Mouse (Mus musculus): Measurements from ENCODE around the gene Spred2. TPM values are rescaled to one million over a fixed set of nuclear protein-coding genes. Genes with fewer than 3 reads are reported as not detected.

Spred2 gene
- polyA plus RNA-seq, 1 experiment: not detected

- Histone ChIP-seq H3K4me1 (ENCODE audit: control insufficient read depth, insufficient read depth, low read length) (peaks cover 34% of the 10 kb centered on the region), H3K4me3 (ENCODE audit: insufficient read depth, low read depth, low read length) (no peak overlapping the region), H3K27ac (ENCODE audit: insufficient read depth, low read depth, low read length) (no peak overlapping the region)
- TF ChIP-seq POLR2A (IDR thresholded peaks at IDR 0.05; ENCODE audit: insufficient read depth, low read depth, low read length): no peak
- no peak for TF ChIP-seq CTCF (IDR thresholded peaks at IDR 0.05; ENCODE audit: insufficient read depth, low read depth, low read length)
- WGBS: 79% methylated on average over 6 of the region's 6 CpGs
Measured at GRCm38 (mm10) chr11:19988631-19989030, 64.5 kb downstream of the Spred2 start.

- 94% methylated on average over 13 of the region's 13 CpGs for WGBS
- no peak for TF ChIP-seq CTCF (IDR thresholded peaks at IDR 0.05; ENCODE audit: insufficient read depth, low read depth, low read length)
- TF ChIP-seq POLR2A (IDR thresholded peaks at IDR 0.05; ENCODE audit: insufficient read depth, low read depth, low read length): no peak
- no peak overlapping the region for H3K27ac ChIP-seq (ENCODE audit: insufficient read depth, low read depth, low read length)
- no peak overlapping the region for H3K4me3 ChIP-seq (ENCODE audit: insufficient read depth, low read depth, low read length)
- peaks cover 30% of the 10 kb centered on the region for H3K4me1 ChIP-seq (ENCODE audit: control insufficient read depth, insufficient read depth, low read length)
Measured at GRCm38 (mm10) chr11:19989141-19989910, 65.2 kb downstream of the Spred2 start.

GRCm38 (mm10) chr11:19990731-19991130, 66.6 kb downstream of the Spred2 start:
- TF ChIP-seq POLR2A (IDR thresholded peaks at IDR 0.05; ENCODE audit: insufficient read depth, low read depth, low read length) (no peak), CTCF (IDR thresholded peaks at IDR 0.05; ENCODE audit: insufficient read depth, low read depth, low read length) (no peak)
- 91% methylated on average over 2 of the region's 2 CpGs for WGBS
- Histone ChIP-seq H3K4me1 (ENCODE audit: control insufficient read depth, insufficient read depth, low read length) (peaks cover 29% of the 10 kb centered on the region), H3K27ac (ENCODE audit: insufficient read depth, low read depth, low read length) (no peak overlapping the region), H3K4me3 (ENCODE audit: insufficient read depth, low read depth, low read length) (no peak overlapping the region)

- WGBS: 54% methylated on average over 12 of the region's 12 CpGs
- TF ChIP-seq CTCF (IDR thresholded peaks at IDR 0.05; ENCODE audit: insufficient read depth, low read depth, low read length): no peak
- TF ChIP-seq POLR2A (IDR thresholded peaks at IDR 0.05; ENCODE audit: insufficient read depth, low read depth, low read length): no peak
- Histone ChIP-seq H3K27ac (ENCODE audit: insufficient read depth, low read depth, low read length) (no peak overlapping the region), H3K4me1 (ENCODE audit: control insufficient read depth, insufficient read depth, low read length) (peaks cover 32% of the 10 kb centered on the region), H3K4me3 (ENCODE audit: insufficient read depth, low read depth, low read length) (no peak overlapping the region)
Measured at GRCm38 (mm10) chr11:19991303-19991976, 67.3 kb downstream of the Spred2 start.

GRCm38 (mm10) chr11:19992341-19993281, 68.4 kb downstream of the Spred2 start:
- WGBS: 83% methylated on average over 14 of the region's 15 CpGs
- H3K4me3 ChIP-seq (ENCODE audit: insufficient read depth, low read depth, low read length): no peak overlapping the region
- peaks cover 28% of the 10 kb centered on the region for H3K4me1 ChIP-seq (ENCODE audit: control insufficient read depth, insufficient read depth, low read length)
- no peak for TF ChIP-seq CTCF (IDR thresholded peaks at IDR 0.05; ENCODE audit: insufficient read depth, low read depth, low read length)
- no peak for TF ChIP-seq POLR2A (IDR thresholded peaks at IDR 0.05; ENCODE audit: insufficient read depth, low read depth, low read length)
- no peak overlapping the region for H3K27ac ChIP-seq (ENCODE audit: insufficient read depth, low read depth, low read length)

GRCm38 (mm10) chr11:19993753-19994152, 69.6 kb downstream of the Spred2 start:
- no peak for TF ChIP-seq CTCF (IDR thresholded peaks at IDR 0.05; ENCODE audit: insufficient read depth, low read depth, low read length)
- no peak for TF ChIP-seq POLR2A (IDR thresholded peaks at IDR 0.05; ENCODE audit: insufficient read depth, low read depth, low read length)
- H3K27ac ChIP-seq (ENCODE audit: insufficient read depth, low read depth, low read length): no peak overlapping the region
- no peak overlapping the region for H3K4me3 ChIP-seq (ENCODE audit: insufficient read depth, low read depth, low read length)
- H3K4me1 ChIP-seq (ENCODE audit: control insufficient read depth, insufficient read depth, low read length): peaks cover 23% of the 10 kb centered on the region
- WGBS: 31% methylated on average over 1 of the region's 1 CpGs

- Histone ChIP-seq H3K27ac (ENCODE audit: insufficient read depth, low read depth, low read length) (no peak overlapping the region), H3K4me1 (ENCODE audit: control insufficient read depth, insufficient read depth, low read length) (peaks cover 23% of the 10 kb centered on the region), H3K4me3 (ENCODE audit: insufficient read depth, low read depth, low read length) (no peak overlapping the region)
- 88% methylated on average over 7 of the region's 7 CpGs for WGBS
- no peak for TF ChIP-seq POLR2A (IDR thresholded peaks at IDR 0.05; ENCODE audit: insufficient read depth, low read depth, low read length)
- TF ChIP-seq CTCF (IDR thresholded peaks at IDR 0.05; ENCODE audit: insufficient read depth, low read depth, low read length): no peak
Measured at GRCm38 (mm10) chr11:19994262-19994790, 70.2 kb downstream of the Spred2 start.

GRCm38 (mm10) chr11:19997940-19998339, 73.8 kb downstream of the Spred2 start:
- 82% methylated on average over 18 of the region's 18 CpGs for WGBS
- H3K27ac ChIP-seq (ENCODE audit: insufficient read depth, low read depth, low read length): no peak overlapping the region
- TF ChIP-seq CTCF (IDR thresholded peaks at IDR 0.05; ENCODE audit: insufficient read depth, low read depth, low read length): no peak
- no peak for TF ChIP-seq POLR2A (IDR thresholded peaks at IDR 0.05; ENCODE audit: insufficient read depth, low read depth, low read length)
- no peak overlapping the region for H3K4me3 ChIP-seq (ENCODE audit: insufficient read depth, low read depth, low read length)
- H3K4me1 ChIP-seq (ENCODE audit: control insufficient read depth, insufficient read depth, low read length): peaks cover 9% of the 10 kb centered on the region
